Mouse (Mus musculus): ENCODE data around the gene Dpm2. TPM values are rescaled to one million over a fixed set of nuclear protein-coding genes. Genes with fewer than 3 reads are reported as not detected.

Dpm2 gene
- total and polyA plus RNA-seq, 2 experiments, result 6.5 to 104 TPM

- 91% methylated on average over 5 of the region's 5 CpGs for WGBS
- no peaks in the 10 kb centered on the region for H3K79me2 ChIP-seq (ENCODE audit: control insufficient read depth, insufficient read depth, low read length)
Measured at GRCm38 (mm10) chr2:32597699-32598098, 27.0 kb downstream of the Dpm2 start.

GRCm38 (mm10) chr2:32598506-32598905 lies 27.8 kb downstream of the Dpm2 start:
- Histone ChIP-seq H3K36me3 (ENCODE audit: control insufficient read depth, insufficient read depth, low read length) (no peaks in the 10 kb centered on the region), H3K27me3 (ENCODE audit: control insufficient read depth, insufficient read depth, low read length) (no peaks in the 10 kb centered on the region), H3K79me2 (ENCODE audit: control insufficient read depth, insufficient read depth, low read length) (no peaks in the 10 kb centered on the region), H3K4me3 (ENCODE audit: insufficient read depth, low read depth, low read length) (no peak overlapping the region), H3K9ac (ENCODE audit: low read depth, low read length) (no peak overlapping the region), H3K4me1 (ENCODE audit: control insufficient read depth, insufficient read depth, low read length) (no peaks in the 10 kb centered on the region), H3K27ac (replicated peaks; ENCODE audit: insufficient read depth, low read depth, low read length) (no peak overlapping the region)
- DNase-seq (ENCODE audit: extremely low read depth, low read depth, low spot score), result no peak
- no peak for TF ChIP-seq POLR2A (IDR thresholded peaks at IDR 0.05; ENCODE audit: extremely low read depth, insufficient read depth, low read length)
- no peak for TF ChIP-seq CTCF (IDR thresholded peaks at IDR 0.05; ENCODE audit: low read depth, low read length)
- WGBS, result 82% methylated on average over 8 of the region's 8 CpGs

More at GRCm38 (mm10) chr2:32597699-32598098, 27.0 kb downstream of the Dpm2 start:
- Histone ChIP-seq H3K27ac (replicated peaks; ENCODE audit: insufficient read depth, low read depth, low read length) (no peak overlapping the region), H3K9ac (ENCODE audit: low read depth, low read length) (no peak overlapping the region), H3K4me3 (ENCODE audit: insufficient read depth, low read depth, low read length) (no peak overlapping the region), H3K27me3 (ENCODE audit: control insufficient read depth, insufficient read depth, low read length) (no peaks in the 10 kb centered on the region), H3K4me1 (ENCODE audit: control insufficient read depth, insufficient read depth, low read length) (no peaks in the 10 kb centered on the region), H3K36me3 (ENCODE audit: control insufficient read depth, insufficient read depth, low read length) (no peaks in the 10 kb centered on the region)
- DNase-seq (ENCODE audit: extremely low read depth, low read depth, low spot score), result no peak
- TF ChIP-seq CTCF (IDR thresholded peaks at IDR 0.05; ENCODE audit: low read depth, low read length) (no peak), POLR2A (IDR thresholded peaks at IDR 0.05; ENCODE audit: extremely low read depth, insufficient read depth, low read length) (no peak)

GRCm38 (mm10) chr2:32599409-32599808 lies 28.8 kb downstream of the Dpm2 start, which contains the start of gene St6galnac6:
Gene St6galnac6 (plus strand): TSS chr2:32599709.
- Histone ChIP-seq H3K79me2 (ENCODE audit: control insufficient read depth, insufficient read depth, low read length) (no peaks in the 10 kb centered on the region), H3K4me1 (ENCODE audit: control insufficient read depth, insufficient read depth, low read length) (no peaks in the 10 kb centered on the region), H3K36me3 (ENCODE audit: control insufficient read depth, insufficient read depth, low read length) (no peaks in the 10 kb centered on the region), H3K27ac (replicated peaks; ENCODE audit: insufficient read depth, low read depth, low read length) (no peak within 1 kb of the TSS), H3K27me3 (ENCODE audit: control insufficient read depth, insufficient read depth, low read length) (no peaks in the 10 kb centered on the region), H3K4me3 (ENCODE audit: insufficient read depth, low read depth, low read length) (no peak within 1 kb of the TSS), H3K9ac (ENCODE audit: low read depth, low read length) (no peak within 1 kb of the TSS)
- DNase-seq (ENCODE audit: extremely low read depth, low read depth, low spot score), result no peak
- TF ChIP-seq POLR2A (IDR thresholded peaks at IDR 0.05; ENCODE audit: extremely low read depth, insufficient read depth, low read length) (no peak), CTCF (IDR thresholded peaks at IDR 0.05; ENCODE audit: low read depth, low read length) (no peak)
- 94% methylated on average over 3 of the region's 3 CpGs for WGBS

- 43% methylated on average over 8 of the region's 8 CpGs for WGBS
- Histone ChIP-seq H3K4me3 (ENCODE audit: insufficient read depth, low read depth, low read length) (no peak overlapping the region), H3K79me2 (ENCODE audit: control insufficient read depth, insufficient read depth, low read length) (no peaks in the 10 kb centered on the region), H3K4me1 (ENCODE audit: control insufficient read depth, insufficient read depth, low read length) (no peaks in the 10 kb centered on the region), H3K27me3 (ENCODE audit: control insufficient read depth, insufficient read depth, low read length) (no peaks in the 10 kb centered on the region), H3K9ac (ENCODE audit: low read depth, low read length) (no peak overlapping the region), H3K27ac (replicated peaks; ENCODE audit: insufficient read depth, low read depth, low read length) (no peak overlapping the region), H3K36me3 (ENCODE audit: control insufficient read depth, insufficient read depth, low read length) (no peaks in the 10 kb centered on the region)
- no peak for TF ChIP-seq POLR2A (IDR thresholded peaks at IDR 0.05; ENCODE audit: extremely low read depth, insufficient read depth, low read length)
- peak; percentile 79 for TF ChIP-seq CTCF (IDR thresholded peaks at IDR 0.05; ENCODE audit: low read depth, low read length)
- DNase-seq (ENCODE audit: extremely low read depth, low read depth, low spot score), result no peak
Measured at GRCm38 (mm10) chr2:32601417-32602065, 30.9 kb downstream of the Dpm2 start.

GRCm38 (mm10) chr2:32602600-32603054 lies 32.0 kb downstream of the Dpm2 start:
- Histone ChIP-seq H3K9ac (ENCODE audit: low read depth, low read length) (no peak overlapping the region), H3K4me3 (ENCODE audit: insufficient read depth, low read depth, low read length) (0 out of 2 replicates have a peak overlapping the region, but pooled peaks have one; percentile 18), H3K27me3 (ENCODE audit: control insufficient read depth, insufficient read depth, low read length) (no peaks in the 10 kb centered on the region), H3K79me2 (ENCODE audit: control insufficient read depth, insufficient read depth, low read length) (no peaks in the 10 kb centered on the region), H3K4me1 (ENCODE audit: control insufficient read depth, insufficient read depth, low read length) (peaks cover 3% of the 10 kb centered on the region; the same call in 1 of the 2 replicates), H3K36me3 (ENCODE audit: control insufficient read depth, insufficient read depth, low read length) (no peaks in the 10 kb centered on the region), H3K27ac (replicated peaks; ENCODE audit: insufficient read depth, low read depth, low read length) (no peak overlapping the region)
- no peak for TF ChIP-seq POLR2A (IDR thresholded peaks at IDR 0.05; ENCODE audit: extremely low read depth, insufficient read depth, low read length)
- peak; percentile 97 for TF ChIP-seq CTCF (IDR thresholded peaks at IDR 0.05; ENCODE audit: low read depth, low read length)
- 5% methylated on average over 11 of the region's 11 CpGs for WGBS
- peak; percentile 59 for DNase-seq (ENCODE audit: extremely low read depth, low read depth, low spot score)

- H3K27ac ChIP-seq (replicated peaks; ENCODE audit: insufficient read depth, low read depth, low read length), result no peak overlapping the region
- no peak for DNase-seq (ENCODE audit: extremely low read depth, low read depth, low spot score)
- no peaks in the 10 kb centered on the region for H3K36me3 ChIP-seq (ENCODE audit: control insufficient read depth, insufficient read depth, low read length)
- TF ChIP-seq CTCF (IDR thresholded peaks at IDR 0.05; ENCODE audit: low read depth, low read length), result no peak
- TF ChIP-seq POLR2A (IDR thresholded peaks at IDR 0.05; ENCODE audit: extremely low read depth, insufficient read depth, low read length), result no peak
- no peak overlapping the region for H3K9ac ChIP-seq (ENCODE audit: low read depth, low read length)
- H3K79me2 ChIP-seq (ENCODE audit: control insufficient read depth, insufficient read depth, low read length), result no peaks in the 10 kb centered on the region
- WGBS, result 59% methylated on average over 10 of the region's 10 CpGs
- peaks cover 6% of the 10 kb centered on the region; the same call in 1 of the 2 replicates for H3K4me1 ChIP-seq (ENCODE audit: control insufficient read depth, insufficient read depth, low read length)
- no peak overlapping the region for H3K4me3 ChIP-seq (ENCODE audit: insufficient read depth, low read depth, low read length)
- H3K27me3 ChIP-seq (ENCODE audit: control insufficient read depth, insufficient read depth, low read length), result no peaks in the 10 kb centered on the region
Measured at GRCm38 (mm10) chr2:32604631-32605030, 34.0 kb downstream of the Dpm2 start.

All from liver, adult 2 months (tissue).